Mouse (Mus musculus) spleen, adult 2 months (tissue): ENCODE measurements at regions not wholly inside any gene's neighbourhood (a gene's known extent, or its start where the extent isn't known, plus 50 kb on each side); places are given as distances from the start of the nearest gene placed in this dataset.

Experiments
- CTCF ChIP-seq: fragments of 200-500 bp; IDR thresholded peaks from 2 replicates; pipeline ENCODE4 v1.5.1; 2011; ENCODE audit warnings: mild to moderate bottlenecking, inconsistent platforms; ENCODE audit not compliant: insufficient read depth, insufficient read length, insufficient replicate concordance; ENCODE audit errors: extremely low read depth
- POLR2A ChIP-seq: fragments of 200-500 bp; IDR thresholded peaks from 2 replicates; pipeline ENCODE4 v1.6.1; 2011; ENCODE audit warnings: low read depth, low read length, inconsistent platforms

- TF ChIP-seq CTCF (no peak), POLR2A (no peak)
Measured at GRCm38 (mm10) chr8:109417971-109418370, 75.9 kb upstream of the Pmfbp1 start.
